Mouse (Mus musculus): Measurements from ENCODE around the gene Atg5. TPM values are rescaled to one million over a fixed set of nuclear protein-coding genes. Genes with fewer than 3 reads are reported as not detected.

Atg5 gene
- polyA plus RNA-seq (2017; shearing (Covaris generic)): 60.4 TPM

DNA sequence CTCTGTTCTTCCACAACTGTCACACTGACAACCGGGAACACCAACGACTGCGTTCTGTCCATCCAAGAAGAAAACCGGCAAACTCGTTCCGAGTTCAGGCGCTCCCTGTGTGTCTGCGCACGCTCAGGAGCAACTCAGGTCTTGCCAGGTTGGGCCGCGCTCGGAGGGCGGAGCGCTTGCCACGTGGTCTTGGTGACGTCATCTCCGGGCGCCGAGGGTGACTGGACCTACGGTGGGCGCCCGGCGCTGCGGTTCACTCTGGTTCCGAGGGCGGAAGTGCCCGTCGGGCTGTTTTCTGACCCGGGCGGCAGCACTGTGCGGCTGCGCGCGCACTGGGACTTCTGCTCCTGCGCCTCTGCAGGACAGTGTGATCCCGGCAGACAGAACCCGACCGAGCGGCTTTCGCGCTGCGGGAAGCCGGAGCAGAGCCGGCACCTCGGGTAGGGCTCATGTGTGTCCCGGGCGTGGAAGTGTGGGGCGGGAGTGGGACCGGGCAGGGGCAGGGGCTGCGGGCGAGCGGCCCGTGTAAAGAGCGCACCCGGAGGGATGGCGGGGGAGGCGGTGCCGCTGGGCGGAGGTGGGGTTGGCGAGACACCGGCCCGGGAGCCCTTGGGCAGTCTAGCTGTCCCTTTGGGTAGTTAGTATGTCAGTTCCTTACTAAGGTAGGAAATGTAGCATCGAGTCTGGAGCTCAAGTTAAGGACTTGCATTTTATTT, at the start of gene Atg5:
Gene Atg5 (plus strand): TSS at position 214 of the 716 bp plus-strand sequence.

Other genes with a start within 250 kb of the Atg5 start
- 26.5 TPM for gene Crybg1, start 119.5 kb upstream of the Atg5 start, polyA plus RNA-seq (2017; shearing (Covaris generic))

Measured in inflammation-experienced regulatory T-cells, adult 16 weeks (primary cell).